Mouse (Mus musculus) CH12.LX (cell line): ENCODE results near the gene Robo2. TPM values are rescaled to one million over a fixed set of nuclear protein-coding genes. Genes with fewer than 3 reads are reported as not detected.
"Not testable (repeated sequence)": the region's sequence is repeated elsewhere in the genome, so short reads cannot be mapped to it uniquely, and the experiment has no call there.

Experiments
- DNase-seq: peaks from one replicate; pipeline ENCODE4 v3.0.0-alpha.2; 2013; ENCODE audit errors: extremely low read depth
- H3K27ac ChIP-seq: 2 replicates; pipeline ENCODE4 v1.5.1; 2012; ENCODE audit warnings: low read depth, mild to moderate bottlenecking, control low read depth, moderate library complexity; ENCODE audit not compliant: insufficient read depth
- H3K27me3 ChIP-seq: replicated peaks from 2 replicates; pipeline ENCODE3; 2012; ENCODE audit warnings: inconsistent platforms
- H3K36me3 ChIP-seq, 2 experiments: replicated peaks in 1 of 2; 2 replicates each; pipeline versions ENCODE3 to v1.6.1; 2012; ENCODE audit warnings: inconsistent platforms in 1 of 2, low read length in 1 of 2, mild to moderate bottlenecking in 1 of 2, mixed read lengths in 1 of 2, moderate library complexity in 1 of 2; ENCODE audit not compliant: control insufficient read depth in 1 of 2, insufficient read depth in 1 of 2
- H3K4me1 ChIP-seq, 2 experiments: 2 replicates each; pipeline ENCODE4 v1.6.1; 2012; ENCODE audit warnings: inconsistent platforms in 1 of 2, moderate library complexity in 1 of 2; ENCODE audit not compliant: insufficient read depth in 2 of 2, control insufficient read depth in 1 of 2
- H3K4me2 ChIP-seq: 2 replicates; pipeline ENCODE4 v1.6.1; 2012; ENCODE audit warnings: low read depth, mild to moderate bottlenecking, control low read depth; ENCODE audit not compliant: poor library complexity, insufficient read depth, severe bottlenecking
- H3K4me3 ChIP-seq, 3 experiments: fragments of 150-350 bp in 1 of 3; sonication (generic) in 1 of 3; replicated peaks in 1 of 3; 2 replicates each; pipeline versions ENCODE3 to v1.5.1; 2011 to 2012; ENCODE audit warnings: low read depth in 2 of 3, low read length in 2 of 3, mild to moderate bottlenecking in 2 of 3, moderate library complexity in 2 of 3, control low read depth in 1 of 3, improper control_type of control experiment in 1 of 3, inconsistent platforms in 1 of 3, mixed read lengths in 1 of 3; ENCODE audit not compliant: poor library complexity in 1 of 3
- H3K79me2 ChIP-seq: replicated peaks from 2 replicates; pipeline ENCODE4 v1.6.1; 2012; ENCODE audit warnings: mild to moderate bottlenecking, moderate library complexity; ENCODE audit not compliant: control insufficient read depth, poor library complexity, insufficient read depth, severe bottlenecking; ENCODE audit errors: extremely low read depth
- H3K9ac ChIP-seq: 2 replicates; pipeline ENCODE4 v1.6.1; 2012; ENCODE audit warnings: low read depth, mild to moderate bottlenecking, control low read depth, moderate library complexity; ENCODE audit not compliant: insufficient read depth
- H3K9me3 ChIP-seq: replicated peaks from 2 replicates; pipeline ENCODE3; 2012; ENCODE audit warnings: low read length, inconsistent platforms, mixed read lengths
- CTCF ChIP-seq, 2 experiments: IDR thresholded peaks in 1 of 2; conservative IDR thresholded peaks in 1 of 2; 2 replicates each; pipeline ENCODE4 v1.5.1; 2011 to 2012; ENCODE audit warnings: low read depth in 2 of 2, low read length in 2 of 2, improper control_type of control experiment in 1 of 2, inconsistent platforms in 1 of 2, mild to moderate bottlenecking in 1 of 2, moderate library complexity in 1 of 2
- E2F4 ChIP-seq: IDR thresholded peaks from 2 replicates; pipeline ENCODE4 v1.6.1; 2011; ENCODE audit warnings: low read depth, low read length, improper control_type of control experiment; ENCODE audit not compliant: insufficient replicate concordance
- ELF1 ChIP-seq: IDR thresholded peaks from 2 replicates; pipeline ENCODE4 v1.6.1; 2014; ENCODE audit warnings: low read depth, mild to moderate bottlenecking, inconsistent platforms, low read length, improper control_type of control experiment
- HCFC1 ChIP-seq: IDR thresholded peaks from 2 replicates; pipeline ENCODE4 v1.6.1; 2012; ENCODE audit warnings: low read depth, mild to moderate bottlenecking, inconsistent platforms, low read length, improper control_type of control experiment
- JUND ChIP-seq: conservative IDR thresholded peaks from 2 replicates; pipeline ENCODE4 v1.6.1; 2011; ENCODE audit warnings: low read depth, low read length, improper control_type of control experiment
- MEF2A ChIP-seq: IDR thresholded peaks from 2 replicates; pipeline ENCODE4 v1.6.1; 2014; ENCODE audit warnings: low read depth, mild to moderate bottlenecking, inconsistent platforms, low read length, improper control_type of control experiment, borderline replicate concordance
- MXI1 ChIP-seq: IDR thresholded peaks from 2 replicates; pipeline ENCODE4 v1.6.1; 2011; ENCODE audit warnings: mild to moderate bottlenecking, low read depth, low read length, improper control_type of control experiment
- NELFE ChIP-seq: IDR thresholded peaks from 2 replicates; pipeline ENCODE4 v1.6.1; 2011; ENCODE audit warnings: low read depth, low read length, improper control_type of control experiment
- SIN3A ChIP-seq: IDR thresholded peaks from 2 replicates; pipeline ENCODE4 v1.6.1; 2012; ENCODE audit warnings: low read length, improper control_type of control experiment, inconsistent platforms
- SMC3 ChIP-seq: IDR thresholded peaks from 2 replicates; pipeline ENCODE4 v1.6.1; 2011; ENCODE audit warnings: low read depth, low read length, improper control_type of control experiment
- UBTF ChIP-seq: IDR thresholded peaks from 2 replicates; pipeline ENCODE4 v1.6.1; 2012; ENCODE audit warnings: low read depth, mild to moderate bottlenecking, inconsistent platforms, low read length, improper control_type of control experiment, moderate library complexity
- USF2 ChIP-seq: conservative IDR thresholded peaks from 2 replicates; pipeline ENCODE4 v1.6.1; 2011; ENCODE audit warnings: low read depth, low read length, improper control_type of control experiment
- ZKSCAN1 ChIP-seq: IDR thresholded peaks from 2 replicates; pipeline ENCODE4 v1.6.1; 2012; ENCODE audit warnings: low read depth, inconsistent platforms, low read length, improper control_type of control experiment, borderline replicate concordance
- ZMIZ1 ChIP-seq: IDR thresholded peaks from 2 replicates; pipeline ENCODE4 v1.6.1; 2012; ENCODE audit warnings: low read depth, mild to moderate bottlenecking, inconsistent platforms, low read length, improper control_type of control experiment
- dilution Hi-C: fragments of 300-500 bp; cut with MboI; formaldehyde crosslinking; loops from 2 replicates; pipeline ENCODE4 v1.14.3; 2020; ENCODE audit warnings: low sequenced_read_pairs; ENCODE audit not compliant: extremely low pct_unique_long_range_greater_than_20kb, extremely low pct_ligation_motif_present
- in situ Hi-C: fragments of 300-500 bp; cut with MboI; formaldehyde crosslinking; loops from 3 replicates; pipeline ENCODE4 v1.14.3; 2019; ENCODE audit warnings: low sequenced_read_pairs, low pct_ligation_motif_present, low pct_unique_long_range_greater_than_20kb, mixed read lengths
- polyA plus RNA-seq: library from polyadenylated mRNA; unstranded; fragments of >175 nt; gene quantifications from 2 replicates; pipeline ENCODE4 v1.2.1, GENCODE M21; 2012; ENCODE audit warnings: low read depth; ENCODE audit not compliant: insufficient read length
- total RNA-seq, 2 experiments: library from RNA; depleted of rRNA; stranded (reverse); fragments of 300-350 nt in 1 of 2; fragments of >200 nt in 1 of 2; gene quantifications; 2 replicates each; pipeline ENCODE4 v1.2.3; 2012 to 2014

The Robo2 gene
- total and polyA plus RNA-seq, 3 experiments = not detected

DNA sequence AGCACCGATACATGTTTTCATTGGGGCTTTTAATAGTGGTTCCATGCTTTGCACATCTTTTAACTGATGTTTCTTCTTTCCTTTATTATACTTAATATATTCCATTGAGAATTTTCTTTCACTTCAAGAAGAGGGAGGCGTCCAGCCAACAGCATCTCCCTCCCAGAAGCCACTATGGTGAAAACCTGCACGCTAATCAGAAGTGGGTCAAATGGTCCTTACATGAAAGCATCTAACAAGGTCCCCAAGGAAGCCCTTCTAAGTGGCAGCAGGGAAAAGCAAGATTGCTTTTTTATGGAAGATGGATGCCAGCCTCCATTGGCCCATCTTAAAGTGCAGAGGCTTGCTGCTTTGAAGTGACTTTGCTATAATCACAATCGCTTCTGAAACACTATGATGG, 300.5 kb downstream of the Robo2 start:
- no peak for DNase-seq
- H3K9ac ChIP-seq = no peak overlapping the region
- no peaks in the 10 kb centered on the region for H3K27me3 ChIP-seq
- in situ Hi-C loops (no loop called here), dilution Hi-C loops (no loop called here)
- H3K4me1 ChIP-seq = no peaks in the 10 kb centered on the region
- no peaks in the 10 kb centered on the region for H3K79me2 ChIP-seq
- no peak overlapping the region for H3K4me2 ChIP-seq
- H3K9me3 ChIP-seq = peaks cover 32% of the 10 kb centered on the region
- H3K27ac ChIP-seq = no peak overlapping the region
- TF ChIP-seq ZMIZ1 (no peak), ZKSCAN1 (no peak), JUND (no peak), MEF2A (no peak), USF2 (no peak)
- no peaks in the 10 kb centered on the region for H3K36me3 ChIP-seq
- H3K4me3 ChIP-seq = no peak overlapping the region

DNA sequence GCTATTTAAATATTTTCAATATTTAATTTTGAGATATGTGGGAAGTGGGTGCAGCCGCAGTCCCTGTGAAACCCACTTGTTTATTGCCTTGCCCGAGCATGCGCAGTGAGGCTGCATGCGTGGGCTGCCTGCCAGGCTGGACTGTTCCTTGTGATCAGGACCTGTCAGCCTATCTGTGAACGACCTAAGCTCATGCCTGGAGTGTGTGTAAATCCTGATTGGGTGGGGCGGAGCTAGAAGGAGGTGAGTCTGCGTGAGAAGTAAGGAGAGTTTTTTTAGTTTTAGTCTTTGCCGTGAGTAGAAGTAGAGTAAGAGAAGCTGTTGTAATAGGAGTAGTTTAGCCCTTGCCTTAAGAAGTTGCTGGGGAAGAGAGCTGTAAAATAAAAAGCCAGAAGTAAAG, 307.2 kb downstream of the Robo2 start:
- H3K4me3 ChIP-seq, H3K27ac ChIP-seq, DNase-seq, dilution Hi-C loops, H3K36me3 ChIP-seq, H3K79me2 ChIP-seq, H3K4me2 ChIP-seq, H3K27me3 ChIP-seq, in situ Hi-C loops, H3K9ac ChIP-seq, H3K4me1 ChIP-seq: not testable (repeated sequence)
- peaks cover 38% of the 10 kb centered on the region for H3K9me3 ChIP-seq

DNA sequence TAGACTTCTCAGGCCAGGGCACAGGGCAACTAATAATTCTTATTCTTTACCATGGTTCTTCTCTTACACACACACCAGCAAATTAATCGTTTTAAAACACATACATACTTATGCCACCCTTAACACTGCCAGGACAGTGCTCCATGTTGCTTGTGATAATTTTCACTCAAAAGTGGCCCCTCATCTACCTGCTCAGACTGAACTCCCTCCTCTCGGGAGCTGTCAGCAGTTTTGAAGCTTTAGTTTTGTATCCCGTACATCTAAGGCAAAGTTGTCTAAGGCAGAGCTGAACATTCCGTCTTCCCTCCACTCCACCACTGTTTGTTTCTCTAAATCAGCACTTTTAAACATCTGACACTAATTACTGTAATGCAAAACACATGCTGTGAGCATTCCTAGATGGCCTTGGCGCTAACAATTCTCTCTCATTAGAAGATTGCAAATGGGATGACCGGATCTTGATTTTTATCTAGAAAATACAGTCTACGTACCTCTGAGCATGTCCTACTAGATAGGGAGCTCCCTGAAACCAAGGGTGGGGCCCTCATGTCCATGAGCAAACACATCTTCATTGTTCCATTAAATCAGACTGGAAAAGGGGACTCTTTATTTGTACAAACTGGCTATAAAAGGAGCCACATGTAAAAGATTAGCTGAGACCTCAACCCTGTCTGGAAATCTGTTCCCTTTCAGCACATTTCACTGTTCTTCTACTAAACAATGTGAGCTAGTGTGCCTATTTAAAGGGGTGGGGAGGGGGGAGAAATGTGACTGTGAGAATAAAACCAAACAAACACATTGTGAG, 318.4 kb downstream of the Robo2 start:
- in situ Hi-C loops = no loop called here
- Histone ChIP-seq H3K4me3 (no peak overlapping the region), H3K4me1 (no peaks in the 10 kb centered on the region), H3K27ac (no peak overlapping the region), H3K9me3 (peaks cover 53% of the 10 kb centered on the region), H3K27me3 (no peaks in the 10 kb centered on the region), H3K36me3 (no peaks in the 10 kb centered on the region), H3K9ac (no peak overlapping the region), H3K4me2 (no peak overlapping the region), H3K79me2 (no peaks in the 10 kb centered on the region)
- TF ChIP-seq MEF2A (no peak), SIN3A (no peak), HCFC1 (no peak), ELF1 (no peak), USF2 (no peak), NELFE (no peak), MXI1 (no peak), ZKSCAN1 (no peak), SMC3 (no peak), UBTF (no peak), CTCF (conservative IDR thresholded peaks at IDR 0.05 in 1 of 2, IDR thresholded peaks at IDR 0.05 in 1 of 2; ENCODE audit: low read depth in 2 of 2, low read length in 2 of 2) (no peak), E2F4 (no peak)
- dilution Hi-C loops = no loop called here
- no peak for DNase-seq
